22 mouse cellular contexts compared by ENCODE assay signal in the genomic region with DNA sequence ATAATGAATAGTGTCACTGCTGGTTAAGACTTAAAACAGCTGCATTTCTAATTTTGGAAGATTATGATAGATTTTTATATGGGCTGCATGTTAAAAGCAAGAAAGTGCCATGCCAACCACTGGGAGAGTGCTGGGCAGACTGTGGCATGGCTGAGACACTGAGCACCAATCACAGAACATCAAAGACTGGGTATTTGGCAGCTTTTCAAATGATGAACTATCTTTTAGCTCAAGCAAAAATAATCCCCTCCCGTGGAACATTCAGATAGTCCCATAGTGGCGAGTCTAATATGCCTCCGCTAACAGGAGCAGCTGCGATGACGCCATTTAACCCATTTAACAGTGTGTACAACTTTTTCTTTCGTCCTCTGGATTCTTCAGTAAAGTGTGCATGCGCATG.
DNase-seq lines count a peak whose midpoint lies in the region; ATAC-seq and TF ChIP-seq lines count a peak whose summit lies in the region.
"Had no signal": no experiment of that assay in that cellular context is flagged by ENCODE, and none has a peak within 500 bp of the region (broad histone marks: within the 10 kb centered on the region; RNA-seq: fewer than 3 reads in every experiment).

No protein-coding gene starts in this region.

- 56% methylated on average over 7 of the region's 7 CpGs for WGBS in forebrain, embryonic 15.5 days
- WGBS in forebrain, embryonic 11.5 days, result 85% methylated on average over 7 of the region's 7 CpGs
- 86% methylated on average over 7 of the region's 7 CpGs for WGBS in midbrain, embryonic 12.5 days
- 88% methylated on average over 7 of the region's 7 CpGs for WGBS in midbrain, embryonic 11.5 days

- no peaks in the 10 kb centered on the region for H3K4me1 ChIP-seq in forebrain, embryonic 15.5 days
- H3K4me1 ChIP-seq in forebrain, embryonic 11.5 days (replicated peaks; ENCODE audit: control insufficient read depth, insufficient read depth, low read length), result no peaks in the 10 kb centered on the region
- peaks cover 4% of the 10 kb centered on the region; the same call in 1 of the 2 replicates for H3K4me1 ChIP-seq in midbrain, embryonic 12.5 days
- H3K4me1 ChIP-seq in midbrain, embryonic 11.5 days (ENCODE audit: control insufficient read depth, insufficient read depth, low read length), result no peaks in the 10 kb centered on the region
- H3K4me1 ChIP-seq: embryonic facial prominence, embryonic 15.5 days; limb, embryonic 13.5 days; liver, embryonic 12.5 days had no signal

- TF ChIP-seq POLR2A in brain, embryonic 14.5 days (IDR thresholded peaks at IDR 0.05; ENCODE audit: borderline replicate concordance, extremely low read depth, insufficient read depth, insufficient read length, poor library complexity, severe bottlenecking), result no peak

- no peaks in the 10 kb centered on the region for H3K36me3 ChIP-seq in forebrain, embryonic 15.5 days
- no peaks in the 10 kb centered on the region for H3K36me3 ChIP-seq in forebrain, embryonic 11.5 days (ENCODE audit: control insufficient read depth, insufficient read depth, low read length)
- no peaks in the 10 kb centered on the region for H3K36me3 ChIP-seq in midbrain, embryonic 12.5 days
- H3K36me3 ChIP-seq in midbrain, embryonic 11.5 days (ENCODE audit: control insufficient read depth, insufficient read depth, low read length), result no peaks in the 10 kb centered on the region
- H3K36me3 ChIP-seq: embryonic facial prominence, embryonic 15.5 days; G1E; limb, embryonic 13.5 days; liver, embryonic 12.5 days had no signal

- 0 out of 2 replicates have a peak, but pooled peaks have one; percentile 32 for ATAC-seq in forebrain, embryonic 15.5 days (replicated peaks)
- no peak for ATAC-seq in forebrain, embryonic 11.5 days (replicated peaks; ENCODE audit: low FRiP score)
- 0 out of 2 replicates have a peak, but pooled peaks have one; percentile 27 for ATAC-seq in midbrain, embryonic 12.5 days (ENCODE audit: low FRiP score, low read depth)
- ATAC-seq in midbrain, embryonic 11.5 days (ENCODE audit: low FRiP score), result no peak
- ATAC-seq: intestine, postnatal 0 days; liver, embryonic 12.5 days had no signal

- no peaks in the 10 kb centered on the region for H3K27me3 ChIP-seq in forebrain, embryonic 15.5 days
- no peaks in the 10 kb centered on the region for H3K27me3 ChIP-seq in forebrain, embryonic 11.5 days (ENCODE audit: control insufficient read depth, insufficient read depth, low read length)
- no peaks in the 10 kb centered on the region for H3K27me3 ChIP-seq in midbrain, embryonic 12.5 days
- H3K27me3 ChIP-seq in midbrain, embryonic 11.5 days (ENCODE audit: control insufficient read depth, insufficient read depth, low read length), result no peaks in the 10 kb centered on the region
- H3K27me3 ChIP-seq: CH12.LX; embryonic facial prominence, embryonic 15.5 days; limb, embryonic 13.5 days; liver, embryonic 12.5 days had no signal

- no peaks in the 10 kb centered on the region for H3K9me3 ChIP-seq in forebrain, embryonic 15.5 days
- no peaks in the 10 kb centered on the region for H3K9me3 ChIP-seq in forebrain, embryonic 11.5 days (ENCODE audit: control insufficient read depth, low read length)
- no peaks in the 10 kb centered on the region for H3K9me3 ChIP-seq in midbrain, embryonic 12.5 days
- no peaks in the 10 kb centered on the region for H3K9me3 ChIP-seq in midbrain, embryonic 11.5 days (ENCODE audit: control insufficient read depth, low read length)
- H3K9me3 ChIP-seq: embryonic facial prominence, embryonic 15.5 days; G1E; limb, embryonic 13.5 days; liver, embryonic 12.5 days had no signal

- TF ChIP-seq CTCF in brain, embryonic 14.5 days (IDR thresholded peaks at IDR 0.05; ENCODE audit: borderline replicate concordance, extremely low read depth, insufficient read depth, insufficient read length), result no peak

- H3K4me3 ChIP-seq in forebrain, embryonic 15.5 days, result no peak overlapping the region
- H3K4me3 ChIP-seq in forebrain, embryonic 11.5 days (ENCODE audit: low read depth, low read length), result no peak overlapping the region
- no peak overlapping the region for H3K4me3 ChIP-seq in midbrain, embryonic 12.5 days
- no peak overlapping the region for H3K4me3 ChIP-seq in midbrain, embryonic 11.5 days (ENCODE audit: low read depth, low read length)
- H3K4me3 ChIP-seq: embryonic facial prominence, embryonic 15.5 days; limb, embryonic 13.5 days; liver, embryonic 12.5 days had no signal

- no peak for DNase-seq in forebrain, embryonic 11.5 days (ENCODE audit: low spot score)
- no peak for DNase-seq in midbrain, embryonic 11.5 days (ENCODE audit: low spot score, missing footprints)
- DNase-seq in brain, embryonic 14.5 days (ENCODE audit: low read depth), result peak; percentile 64
- peak; percentile 44 for DNase-seq in retina, postnatal 1 day
- DNase-seq in right cerebral cortex, postnatal 4 days, result no peak
- DNase-seq: adrenal gland, postnatal 14 days; B cell, adult 2 months; cerebellum, adult 11 months; cerebellum, adult 9-11 months; heart, postnatal 4 days; kidney, postnatal 25 days; lung, adult 18-20 months; lung, postnatal 14 days; thymus, postnatal 14 days had no signal

- H3K9ac ChIP-seq in forebrain, embryonic 15.5 days (replicated peaks), result no peak overlapping the region
- no peak overlapping the region for H3K9ac ChIP-seq in forebrain, embryonic 11.5 days (ENCODE audit: low read length)
- no peak overlapping the region for H3K9ac ChIP-seq in midbrain, embryonic 12.5 days (replicated peaks)
- H3K9ac ChIP-seq in midbrain, embryonic 11.5 days (ENCODE audit: low read length), result no peak overlapping the region
- H3K9ac ChIP-seq: embryonic facial prominence, embryonic 15.5 days; limb, embryonic 13.5 days; liver, embryonic 12.5 days had no signal

- no peak overlapping the region for H3K27ac ChIP-seq in forebrain, embryonic 15.5 days (replicated peaks)
- no peak overlapping the region for H3K27ac ChIP-seq in forebrain, embryonic 11.5 days (ENCODE audit: low read depth, low read length)
- H3K27ac ChIP-seq in midbrain, embryonic 12.5 days (replicated peaks), result no peak overlapping the region
- H3K27ac ChIP-seq in midbrain, embryonic 11.5 days (ENCODE audit: low read depth, low read length), result no peak overlapping the region
- H3K27ac ChIP-seq: embryonic facial prominence, embryonic 15.5 days; limb, embryonic 13.5 days; liver, embryonic 12.5 days had no signal

- no peak overlapping the region for H3K4me2 ChIP-seq in forebrain, embryonic 15.5 days (replicated peaks)
- no peak overlapping the region for H3K4me2 ChIP-seq in forebrain, embryonic 11.5 days (ENCODE audit: low read depth, low read length, severe bottlenecking)
- no peak overlapping the region for H3K4me2 ChIP-seq in midbrain, embryonic 12.5 days (replicated peaks)
- no peak overlapping the region for H3K4me2 ChIP-seq in midbrain, embryonic 11.5 days
- H3K4me2 ChIP-seq: embryonic facial prominence, embryonic 15.5 days; limb, embryonic 13.5 days; liver, embryonic 12.5 days had no signal

Comparison
In these comparisons a context has a peak if more than half of its experiments do, and no peak if none do; other contexts are left out.
1. ATAC-seq: peak in forebrain, embryonic 15.5 days (single experiment) and midbrain, embryonic 12.5 days (single experiment); none in forebrain, embryonic 11.5 days (single experiment) and midbrain, embryonic 11.5 days (single experiment).
2. DNase-seq: peak in brain, embryonic 14.5 days (single experiment) and retina, postnatal 1 day (single experiment); none in forebrain, embryonic 11.5 days (single experiment), midbrain, embryonic 11.5 days (single experiment) and right cerebral cortex, postnatal 4 days (single experiment).